Mouse (Mus musculus) gastrocnemius, postnatal 4 days (tissue): ENCODE results near the gene Zfyve27. TPM values are rescaled to one million over a fixed set of nuclear protein-coding genes. Genes with fewer than 3 reads are reported as not detected.
A peak's percentile ranks its signal among the peaks of the same experiment; 100 is the strongest.

Experiments used
- DNase-seq, 2 experiments: peaks; one replicate each; pipeline ENCODE4 v3.0.0; 2021 to 2022; ENCODE audit warnings: low spot score in 2 of 2, mixed read lengths in 2 of 2
- total RNA-seq, 2 experiments: library from RNA; stranded (reverse); gene quantifications; 2 replicates each; pipeline ENCODE4 v1.2.3; 2021

The Zfyve27 gene
- total RNA-seq, 2 experiments from 2014 or later = 18.6 to 22.3 TPM

- no peak for DNase-seq
These were observed 21.8 kb upstream of the Zfyve27 start for GRCm38 (mm10) chr19:42141998-42142397.

DNA sequence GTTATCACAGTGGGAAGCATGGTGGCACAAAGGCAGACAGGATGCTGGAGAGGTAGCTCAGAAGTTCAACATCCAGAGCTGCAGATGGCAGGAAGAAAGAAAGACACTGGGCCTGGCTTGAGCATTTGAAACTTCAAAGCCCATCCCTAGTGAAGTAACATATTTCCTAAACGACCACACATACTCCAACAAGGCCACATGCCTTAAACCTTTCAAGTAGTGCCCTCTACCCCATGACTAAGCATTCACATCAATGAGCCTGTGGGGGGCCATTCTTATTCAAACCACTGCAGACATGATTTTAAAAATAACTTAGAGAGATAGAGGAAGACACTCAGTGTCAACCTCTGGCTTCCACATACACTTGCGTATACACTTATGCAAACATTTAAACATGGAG is 21.0 kb upstream of the Zfyve27 start:
- no peak for DNase-seq

DNA sequence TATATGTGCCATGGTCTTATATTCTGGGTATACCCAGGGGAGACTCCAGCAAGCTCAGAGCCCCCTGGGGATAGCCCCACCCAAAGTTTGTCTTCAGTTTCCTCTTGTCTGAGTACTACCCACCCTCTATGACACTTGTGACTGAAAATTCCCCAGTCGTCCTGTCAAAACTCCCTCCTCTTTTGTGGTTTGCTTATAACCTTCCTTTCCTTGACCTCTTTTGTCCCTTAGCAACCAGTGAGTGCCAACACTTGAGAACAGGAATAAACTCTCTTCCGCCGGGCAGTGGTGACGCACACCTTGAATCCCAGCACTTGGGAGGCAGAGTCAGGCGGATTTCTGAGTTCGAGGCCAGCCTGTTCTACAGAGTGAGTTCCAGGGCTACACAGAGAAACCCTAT is 19.7 kb upstream of the Zfyve27 start:
- no peak for DNase-seq

- DNase-seq = peak; percentile 77 to 88
These were observed 19.1 kb upstream of the Zfyve27 start for GRCm38 (mm10) chr19:42144541-42145167.

GRCm38 (mm10) chr19:42145210-42145609 is 18.5 kb upstream of the Zfyve27 start:
- no peak for DNase-seq

DNA sequence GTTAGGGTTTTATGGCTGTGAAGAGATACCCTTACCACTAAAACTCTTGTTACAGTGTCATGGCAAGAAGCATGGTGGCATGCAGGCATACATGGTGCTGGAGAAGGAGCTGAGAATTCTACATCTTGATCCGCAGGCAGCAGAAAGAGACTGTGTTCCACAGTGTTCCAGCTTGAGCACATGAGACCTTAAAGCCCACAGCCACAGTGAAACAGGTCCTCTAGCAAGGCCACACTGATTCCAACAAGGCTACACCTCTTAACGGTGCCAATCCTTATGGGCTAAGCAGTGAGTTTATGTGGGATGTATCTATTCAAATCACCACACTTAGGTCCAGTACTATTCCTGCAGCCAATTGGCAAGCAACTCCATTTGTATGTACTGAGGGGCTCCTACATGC is 18.0 kb upstream of the Zfyve27 start:
- no peak for DNase-seq

DNA sequence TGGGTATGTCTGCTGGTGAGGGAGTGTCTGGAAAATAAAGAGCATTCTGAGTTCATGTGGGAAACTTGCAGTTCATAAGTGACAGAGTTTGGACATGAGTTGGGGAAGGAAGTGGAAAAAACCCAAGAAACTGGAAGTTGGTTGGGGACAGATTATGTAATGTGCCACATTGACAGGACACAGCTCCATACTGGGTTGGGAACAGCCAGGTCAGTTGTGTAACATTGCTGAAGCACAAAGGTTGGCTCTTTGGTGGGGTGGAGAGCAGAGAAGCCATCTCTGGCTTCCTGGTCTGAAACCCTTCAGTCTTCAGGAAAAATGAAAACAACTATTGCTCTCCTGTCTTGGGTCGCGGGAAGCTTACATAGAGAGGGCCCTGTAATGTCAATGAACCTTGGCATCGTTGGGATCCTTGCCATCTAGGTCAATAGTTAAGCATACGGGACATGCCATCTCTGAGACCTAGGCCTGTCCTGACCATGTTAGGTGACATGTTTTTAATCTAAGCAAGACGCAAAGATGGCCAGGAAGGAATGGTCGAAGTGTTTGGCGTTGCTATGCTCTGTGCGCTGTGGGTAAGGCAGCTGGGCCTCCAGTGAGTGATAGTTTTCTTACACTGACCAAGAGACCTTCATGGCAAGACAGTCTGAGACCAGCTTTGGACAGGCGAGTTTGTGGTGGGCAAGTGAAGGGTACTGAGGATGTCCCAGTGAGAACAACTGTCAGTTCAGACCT is 17.3 kb upstream of the Zfyve27 start:
- DNase-seq = no peak

- peak; percentile 76 to 83 for DNase-seq
These were observed 16.5 kb upstream of the Zfyve27 start, which contains the start of gene Marveld1 for GRCm38 (mm10) chr19:42147170-42147768. Gene Marveld1, plus strand, starts transcription at chr19:42147400.

DNA sequence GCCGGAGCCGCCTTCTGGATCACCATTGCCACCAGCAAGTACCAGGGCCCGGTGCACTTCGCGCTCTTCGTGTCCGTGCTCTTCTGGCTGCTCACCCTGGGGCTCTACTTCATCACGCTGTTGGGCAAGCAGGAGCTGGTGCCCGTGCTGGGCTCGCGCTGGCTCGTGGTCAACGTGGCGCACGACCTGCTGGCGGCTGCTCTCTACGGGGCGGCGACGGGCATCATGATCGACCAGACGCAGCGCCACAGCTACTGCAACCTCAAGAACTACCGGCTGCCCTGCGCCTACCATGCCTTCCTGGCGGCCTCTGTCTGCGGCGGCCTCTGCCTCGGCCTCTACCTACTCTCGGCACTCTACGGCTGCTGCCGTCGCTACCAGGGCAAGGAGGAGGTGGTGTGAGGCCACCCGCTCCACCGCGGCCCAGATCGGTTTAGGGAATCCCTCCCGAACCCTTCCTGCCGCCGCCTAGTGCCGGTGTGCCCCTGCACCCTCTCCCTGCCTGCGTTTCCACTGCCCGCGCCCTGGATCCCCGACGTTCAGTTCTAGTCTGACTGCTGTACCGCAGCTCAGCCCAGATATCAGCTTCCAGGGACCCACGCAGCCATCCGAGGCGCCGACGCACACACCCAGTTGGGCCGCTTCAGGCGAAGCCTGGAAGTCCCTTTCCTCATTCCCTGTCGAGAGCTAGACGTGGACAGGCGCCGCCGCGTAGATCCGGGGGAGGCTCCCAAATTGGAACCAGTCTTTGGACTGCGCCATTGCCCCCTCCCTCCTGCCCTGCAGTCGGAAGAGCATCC is 15.8 kb upstream of the Zfyve27 start:
- DNase-seq = peak; percentile 53 to 69

DNA sequence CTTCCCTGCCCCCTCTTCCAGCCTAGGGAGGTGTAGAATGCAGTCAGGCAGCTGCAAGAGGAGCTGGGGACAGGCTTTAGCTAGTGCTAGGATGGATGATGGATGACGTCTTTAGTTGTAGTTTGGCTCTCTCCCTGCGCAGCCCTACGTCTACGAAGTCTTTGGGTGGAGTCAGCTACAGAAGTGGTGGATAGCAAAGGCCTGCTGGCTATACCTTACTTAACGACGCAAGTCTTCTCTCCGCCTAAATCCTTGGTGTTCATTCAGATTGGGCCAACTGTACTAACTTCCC is 15.2 kb upstream of the Zfyve27 start:
- DNase-seq = no peak

DNA sequence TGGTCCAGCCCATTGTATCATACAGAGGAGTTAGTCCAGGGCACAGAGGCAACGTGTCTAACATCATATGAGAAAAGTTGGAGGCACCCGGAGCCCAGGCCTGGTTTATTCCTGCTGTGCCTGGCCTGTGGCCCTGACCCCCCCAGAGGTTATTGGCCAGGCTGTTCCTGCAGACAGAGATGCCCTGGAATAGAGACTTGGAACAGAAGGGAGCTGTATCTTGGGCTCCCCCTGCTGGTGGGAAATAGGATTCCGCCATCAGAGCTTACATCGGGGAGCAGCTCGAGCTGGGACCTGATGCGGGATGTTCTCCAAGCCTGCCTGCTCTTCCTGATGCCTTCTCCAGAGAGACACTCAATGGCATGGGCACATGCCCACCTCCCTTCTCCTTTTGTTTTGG is 11.8 kb upstream of the Zfyve27 start:
- peak; percentile 77 to 84 for DNase-seq

DNA sequence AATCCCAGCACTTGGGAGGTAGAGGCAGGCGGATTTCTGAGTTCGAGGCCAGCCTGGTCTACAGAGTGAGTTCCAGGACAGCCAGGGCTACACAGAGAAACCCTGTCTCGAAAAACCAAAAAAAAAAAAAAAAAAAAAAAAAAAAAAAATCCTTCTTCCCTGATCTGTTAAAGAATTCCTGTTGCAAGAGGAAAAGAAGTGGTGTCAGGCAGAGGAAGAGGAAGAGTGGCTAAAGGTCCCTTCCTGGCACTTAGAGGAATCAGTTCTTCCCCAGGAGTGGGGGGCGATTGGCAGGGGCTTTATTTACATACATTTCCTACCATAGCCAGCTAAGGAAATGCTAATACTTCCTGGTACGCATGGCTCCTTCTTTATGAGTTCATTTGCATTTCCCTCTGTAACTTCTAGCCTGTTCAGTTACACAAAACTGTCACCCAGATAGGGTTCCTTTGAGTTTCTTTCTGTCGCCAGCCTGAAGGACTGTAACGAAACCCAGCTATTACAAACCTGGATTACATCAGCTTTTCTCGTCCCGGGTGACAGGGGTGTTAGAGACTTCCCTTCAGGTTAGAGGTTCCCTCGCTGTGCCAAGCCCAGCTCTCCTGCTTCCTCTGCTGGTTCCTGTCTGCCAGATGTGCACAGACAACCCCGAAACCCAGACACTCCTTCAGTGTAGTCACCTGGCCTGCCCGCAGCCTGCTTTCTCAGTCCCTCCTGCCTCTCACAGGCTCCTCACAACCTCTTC is 6.1 kb upstream of the Zfyve27 start:
- DNase-seq = no peak

- no peak for DNase-seq
These were observed 5.3 kb upstream of the Zfyve27 start for GRCm38 (mm10) chr19:42158246-42159017.

- no peak for DNase-seq
These were observed 437 bp downstream of the Zfyve27 start for GRCm38 (mm10) chr19:42164188-42164587.

DNA sequence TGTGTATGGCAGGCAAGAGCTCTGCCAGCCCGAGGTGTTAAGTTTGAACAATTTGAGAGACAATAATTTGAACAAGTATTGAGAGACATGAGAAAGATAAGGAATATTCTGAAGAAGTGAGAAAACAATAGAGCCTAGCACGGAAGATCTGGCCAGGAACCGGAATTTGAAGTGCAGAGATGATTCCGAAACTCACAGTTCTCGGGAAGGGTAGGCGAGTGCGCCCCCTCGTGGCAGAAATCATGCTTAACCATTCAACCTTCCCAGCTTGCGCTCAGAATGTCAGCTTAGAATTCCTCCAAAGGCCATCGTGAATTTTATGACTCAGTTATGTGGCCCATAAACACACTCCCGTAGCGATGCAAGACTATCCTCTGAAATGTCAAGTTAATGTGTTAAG is 2.4 kb downstream of the Zfyve27 start:
- peak; percentile 80 to 89 for DNase-seq

DNA sequence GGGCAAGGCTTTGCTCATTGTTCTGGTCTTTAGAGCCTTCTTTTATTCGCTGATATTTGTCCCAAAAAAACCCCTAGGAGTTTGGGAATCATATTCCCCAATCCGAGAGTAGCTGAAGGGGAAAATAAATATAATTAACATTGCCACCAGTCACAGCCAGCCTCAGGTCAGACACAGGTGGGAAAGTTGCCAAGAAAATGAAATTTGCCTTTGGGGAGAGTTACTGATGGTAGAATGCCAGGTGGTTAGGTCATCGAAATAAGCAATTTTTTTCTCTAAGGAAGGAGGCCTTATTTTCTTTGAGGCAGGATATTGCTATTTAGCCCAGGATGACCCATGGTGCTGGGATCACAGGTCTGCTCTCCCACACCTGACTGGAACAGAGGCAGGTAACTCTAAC is 3.0 kb downstream of the Zfyve27 start:
- no peak for DNase-seq

DNA sequence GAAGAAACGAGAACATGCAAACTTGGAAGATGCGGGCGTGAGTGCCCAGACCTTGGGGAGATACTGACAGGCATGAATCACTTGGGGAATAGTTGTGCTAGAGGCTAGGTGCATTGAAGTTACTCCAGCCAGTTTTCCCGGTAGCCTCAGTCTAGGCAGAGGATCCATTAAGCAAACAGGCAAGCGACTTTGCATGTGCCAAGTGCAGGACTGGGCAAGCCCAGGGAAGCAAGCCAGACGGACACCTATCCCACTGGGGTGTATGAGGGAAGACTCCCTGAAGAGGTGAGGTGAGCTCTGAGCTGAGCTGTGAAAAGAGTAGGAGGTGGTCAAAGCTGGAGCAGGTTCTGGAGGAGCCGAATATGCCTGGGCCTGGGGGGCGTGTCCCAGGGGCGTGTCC is 3.7 kb downstream of the Zfyve27 start:
- DNase-seq = no peak

DNA sequence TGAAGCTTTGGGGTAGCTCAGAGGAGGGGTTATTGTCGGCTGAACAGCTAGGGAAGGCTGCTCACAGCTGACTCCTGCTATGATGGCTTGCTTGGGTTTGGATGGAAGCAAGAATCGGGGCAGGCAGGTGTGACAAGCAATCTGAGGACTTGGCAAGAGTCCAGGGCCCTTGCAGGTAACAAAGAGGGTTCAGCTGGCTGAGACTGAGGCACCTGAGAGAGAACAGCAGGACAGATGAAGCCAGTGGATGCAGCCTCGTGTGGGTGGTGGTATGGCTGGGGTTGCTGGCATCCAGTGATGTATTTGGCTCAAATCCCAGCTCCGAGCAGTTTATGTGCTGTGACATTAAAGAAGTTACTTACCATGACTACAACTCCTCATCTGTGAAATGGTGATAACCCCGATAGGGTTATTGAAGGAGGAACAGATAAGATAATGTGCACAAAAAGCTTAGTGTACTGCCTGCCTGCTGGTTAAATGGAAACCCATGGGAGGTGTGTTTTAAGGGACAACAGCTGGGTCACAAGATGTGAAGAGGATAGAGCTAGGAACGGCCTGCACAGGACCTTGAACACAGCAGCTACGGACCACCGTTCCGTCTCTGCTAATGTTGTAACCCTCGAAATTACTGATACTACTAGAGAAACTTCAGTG is 5.7 kb downstream of the Zfyve27 start:
- DNase-seq = no peak

GRCm38 (mm10) chr19:42170025-42170969 is 6.5 kb downstream of the Zfyve27 start:
- peak; percentile 71 to 85 for DNase-seq
